Mouse (Mus musculus) intestine, postnatal 0 days (tissue): Measurements from ENCODE around the gene Ncor2. TPM values are rescaled to one million over a fixed set of nuclear protein-coding genes. Genes with fewer than 3 reads are reported as not detected.

Experiments used
- ATAC-seq: fragments of 200-750 bp; cut with Nextera tagmentation; 2 replicates; pipeline ENCODE4 v1.8.0; 2017; ENCODE audit warnings: mild to moderate bottlenecking, moderate TSS enrichment, moderate library complexity
- H3K27ac ChIP-seq: fragments of 300-500 bp; sonication (generic); 2 replicates; pipeline ENCODE4 v1.5.1; 2014; ENCODE audit warnings: mild to moderate bottlenecking, low read depth, low read length, moderate library complexity
- H3K27me3 ChIP-seq: fragments of 300-500 bp; sonication (generic); replicated peaks from 2 replicates; pipeline ENCODE4 v1.6.1; 2014; ENCODE audit warnings: low read length, mixed read lengths; ENCODE audit not compliant: control insufficient read depth, insufficient read depth
- H3K36me3 ChIP-seq: fragments of 300-500 bp; sonication (generic); 2 replicates; pipeline ENCODE4 v1.6.1; 2014; ENCODE audit warnings: mild to moderate bottlenecking, moderate library complexity; ENCODE audit not compliant: control insufficient read depth, insufficient read depth
- H3K4me1 ChIP-seq: fragments of 300-500 bp; sonication (generic); replicated peaks from 2 replicates; pipeline ENCODE4 v1.6.1; 2014; ENCODE audit warnings: antibody characterized with exemption, low read length, mixed read lengths; ENCODE audit not compliant: control insufficient read depth, insufficient read depth
- H3K4me2 ChIP-seq: fragments of 300-500 bp; sonication (generic); replicated peaks from 2 replicates; pipeline ENCODE4 v1.6.1; 2014; ENCODE audit warnings: low read depth, mild to moderate bottlenecking, moderate library complexity
- H3K4me3 ChIP-seq: fragments of 300-500 bp; sonication (generic); 2 replicates; pipeline ENCODE4 v1.5.1; 2014; ENCODE audit warnings: low read depth, low read length
- H3K9ac ChIP-seq: fragments of 300-500 bp; sonication (generic); 2 replicates; pipeline ENCODE4 v1.6.1; 2014; ENCODE audit warnings: mild to moderate bottlenecking, low read depth, low read length
- H3K9me3 ChIP-seq: fragments of 300-500 bp; sonication (generic); 2 replicates; pipeline ENCODE4 v1.6.1; 2016; ENCODE audit warnings: mixed run types; ENCODE audit not compliant: control insufficient read depth
- CTCF ChIP-seq: sonication (generic); IDR thresholded peaks from 2 replicates; pipeline ENCODE4 v1.5.1; 2016; ENCODE audit warnings: low read depth, mild to moderate bottlenecking, control low read depth, antibody characterized with exemption, moderate library complexity
- WGBS: fragments of 180-500 bp; shearing (Covaris S2); extraction: QIAGEN DNeasy Blood & Tissue Kit; methylation state at CpG from one replicate; pipeline ENCODE4 v1.1.7; 2014; 5-methylcytosine and 5-hydroxymethylcytosine counted together
- polyA plus RNA-seq: library from polyadenylated mRNA; unstranded; fragments of >200 nt; fragmentation: Nextera tagmentation; extraction: Ambion mirVana; gene quantifications from 2 replicates; pipeline ENCODE4 v1.2.1, GENCODE M21; 2015

Gene Ncor2
- polyA plus RNA-seq, 1 experiment from 2014 or later, result 7.1 TPM

GRCm38 (mm10) chr5:125028371-125028770 lies 150.6 kb downstream of the Ncor2 start:
- H3K9me3 ChIP-seq, result no peaks in the 10 kb centered on the region
- no peaks in the 10 kb centered on the region for H3K27me3 ChIP-seq
- no peaks in the 10 kb centered on the region for H3K4me1 ChIP-seq
- H3K27ac ChIP-seq, result no peak overlapping the region
- no peak for TF ChIP-seq CTCF
- no peak for ATAC-seq
- no peak overlapping the region for H3K4me2 ChIP-seq
- H3K9ac ChIP-seq, result no peak overlapping the region
- WGBS, result 86% methylated on average over 15 of the region's 15 CpGs
- no peak overlapping the region for H3K4me3 ChIP-seq
- H3K36me3 ChIP-seq, result peaks cover 90% of the 10 kb centered on the region

GRCm38 (mm10) chr5:125024002-125024401 lies 155.0 kb downstream of the Ncor2 start:
- ATAC-seq, result no peak
- peak; percentile 72 for TF ChIP-seq CTCF
- Histone ChIP-seq H3K9me3 (no peaks in the 10 kb centered on the region), H3K4me1 (no peaks in the 10 kb centered on the region), H3K4me3 (no peak overlapping the region), H3K27ac (no peak overlapping the region), H3K4me2 (no peak overlapping the region), H3K36me3 (peaks cover 84% of the 10 kb centered on the region), H3K9ac (no peak overlapping the region), H3K27me3 (no peaks in the 10 kb centered on the region)
- 83% methylated on average over 14 of the region's 14 CpGs for WGBS

GRCm38 (mm10) chr5:125021298-125021697 lies 157.7 kb downstream of the Ncor2 start:
- no peaks in the 10 kb centered on the region for H3K9me3 ChIP-seq
- no peak for TF ChIP-seq CTCF
- peaks cover 89% of the 10 kb centered on the region for H3K36me3 ChIP-seq
- no peaks in the 10 kb centered on the region for H3K27me3 ChIP-seq
- H3K4me1 ChIP-seq, result no peaks in the 10 kb centered on the region
- H3K27ac ChIP-seq, result no peak overlapping the region
- no peak overlapping the region for H3K4me3 ChIP-seq
- H3K9ac ChIP-seq, result no peak overlapping the region
- ATAC-seq, result no peak
- 80% methylated on average over 11 of the region's 11 CpGs for WGBS
- H3K4me2 ChIP-seq, result no peak overlapping the region

- no peak for TF ChIP-seq CTCF
- Histone ChIP-seq H3K27me3 (no peaks in the 10 kb centered on the region), H3K4me1 (no peaks in the 10 kb centered on the region), H3K27ac (no peak overlapping the region), H3K9ac (no peak overlapping the region), H3K36me3 (peaks cover 87% of the 10 kb centered on the region), H3K9me3 (no peaks in the 10 kb centered on the region), H3K4me2 (no peak overlapping the region), H3K4me3 (no peak overlapping the region)
- no peak for ATAC-seq
- WGBS, result 84% methylated on average over 5 of the region's 5 CpGs
These were observed 159.9 kb downstream of the Ncor2 start for GRCm38 (mm10) chr5:125019099-125019498.

- no peak overlapping the region for H3K4me3 ChIP-seq
- H3K9ac ChIP-seq, result no peak overlapping the region
- H3K27ac ChIP-seq, result no peak overlapping the region
- no peaks in the 10 kb centered on the region for H3K4me1 ChIP-seq
- H3K4me2 ChIP-seq, result no peak overlapping the region
- no peaks in the 10 kb centered on the region for H3K27me3 ChIP-seq
- peaks cover 71% of the 10 kb centered on the region for H3K36me3 ChIP-seq
- ATAC-seq, result no peak
- H3K9me3 ChIP-seq, result no peaks in the 10 kb centered on the region
- 78% methylated on average over 15 of the region's 15 CpGs for WGBS
- no peak for TF ChIP-seq CTCF
These were observed 161.7 kb downstream of the Ncor2 start for GRCm38 (mm10) chr5:125017332-125017731.

GRCm38 (mm10) chr5:125016421-125017242 lies 162.4 kb downstream of the Ncor2 start:
- WGBS, result 82% methylated on average over 17 of the region's 17 CpGs
- no peaks in the 10 kb centered on the region for H3K27me3 ChIP-seq
- TF ChIP-seq CTCF, result peak; percentile 58
- H3K27ac ChIP-seq, result no peak overlapping the region
- no peak overlapping the region for H3K4me2 ChIP-seq
- H3K9ac ChIP-seq, result no peak overlapping the region
- H3K4me3 ChIP-seq, result no peak overlapping the region
- no peaks in the 10 kb centered on the region for H3K9me3 ChIP-seq
- H3K36me3 ChIP-seq, result peaks cover 65% of the 10 kb centered on the region
- no peaks in the 10 kb centered on the region for H3K4me1 ChIP-seq
- no peak for ATAC-seq

GRCm38 (mm10) chr5:125015576-125015975 lies 163.4 kb downstream of the Ncor2 start:
- H3K4me2 ChIP-seq, result no peak overlapping the region
- peaks cover 62% of the 10 kb centered on the region for H3K36me3 ChIP-seq
- no peak overlapping the region for H3K4me3 ChIP-seq
- ATAC-seq, result no peak
- no peaks in the 10 kb centered on the region for H3K4me1 ChIP-seq
- 82% methylated on average over 9 of the region's 9 CpGs for whole genome bisulfite sequencing
- no peaks in the 10 kb centered on the region for H3K27me3 ChIP-seq
- no peak overlapping the region for H3K27ac ChIP-seq
- no peaks in the 10 kb centered on the region for H3K9me3 ChIP-seq
- H3K9ac ChIP-seq, result no peak overlapping the region
- no peak for TF ChIP-seq CTCF
